Mouse (Mus musculus) kidney, postnatal 0 days (tissue): ENCODE data around the gene Myzap. TPM values are rescaled to one million over a fixed set of nuclear protein-coding genes. Genes with fewer than 3 reads are reported as not detected.
A peak's percentile ranks its signal among the peaks of the same experiment; 100 is the strongest.

Experiments used
- ATAC-seq: fragments of 200-750 bp; cut with Nextera tagmentation; replicated peaks from 2 replicates; pipeline ENCODE4 v1.8.0; 2017; ENCODE audit warnings: low read depth, moderate number of reproducible peaks, moderate TSS enrichment, moderate library complexity; ENCODE audit not compliant: low FRiP score
- DNase-seq: peaks from one replicate; pipeline ENCODE4 v3.0.0-alpha.2; 2016; ENCODE audit warnings: low spot score
- H3K27ac ChIP-seq: fragments of 300-500 bp; sonication (generic); 2 replicates; pipeline ENCODE4 v1.5.1; 2014; ENCODE audit warnings: mild to moderate bottlenecking
- H3K27me3 ChIP-seq: fragments of 300-500 bp; sonication (generic); 2 replicates; pipeline ENCODE4 v1.6.1; 2014; ENCODE audit warnings: low read length, mixed read lengths; ENCODE audit not compliant: insufficient read depth
- H3K36me3 ChIP-seq: fragments of 300-500 bp; sonication (generic); 2 replicates; pipeline ENCODE4 v1.6.1; 2014; ENCODE audit warnings: low read length, mixed read lengths; ENCODE audit not compliant: insufficient read depth
- H3K4me1 ChIP-seq: fragments of 300-500 bp; sonication (generic); replicated peaks from 2 replicates; pipeline ENCODE4 v1.6.1; 2014; ENCODE audit warnings: antibody characterized with exemption, low read length, mixed read lengths; ENCODE audit not compliant: insufficient read depth
- H3K4me2 ChIP-seq: fragments of 300-500 bp; sonication (generic); 2 replicates; pipeline ENCODE4 v1.6.1; 2014; ENCODE audit warnings: mild to moderate bottlenecking, low read length, moderate library complexity, mixed read lengths
- H3K4me3 ChIP-seq: fragments of 300-500 bp; sonication (generic); replicated peaks from 2 replicates; pipeline ENCODE4 v1.5.1; 2014; ENCODE audit warnings: low read depth, low read length
- H3K9ac ChIP-seq: fragments of 300-500 bp; sonication (generic); 2 replicates; pipeline ENCODE4 v1.6.1; 2014; ENCODE audit warnings: low read depth, low read length
- H3K9me3 ChIP-seq: fragments of 300-500 bp; sonication (generic); replicated peaks from 2 replicates; pipeline ENCODE4 v1.6.1; 2016; ENCODE audit warnings: low read length, inconsistent platforms, mixed read lengths
- CTCF ChIP-seq: IDR thresholded peaks from 2 replicates; pipeline ENCODE4 v1.5.1; 2016; ENCODE audit warnings: antibody characterized with exemption, low read depth, mild to moderate bottlenecking, moderate library complexity
- WGBS: fragments of 180-500 bp; shearing (Covaris S2); extraction: QIAGEN DNeasy Blood & Tissue Kit; methylation state at CpG from one replicate; pipeline ENCODE4 v1.1.7; 2014; 5-methylcytosine and 5-hydroxymethylcytosine counted together
- polyA plus RNA-seq: library from polyadenylated mRNA; unstranded; fragments of >200 nt; fragmentation: Nextera tagmentation; extraction: Ambion mirVana; gene quantifications from 2 replicates; pipeline ENCODE4 v1.2.1, GENCODE M21; 2015

Gene Myzap
- polyA plus RNA-seq, 1 experiment from 2014 or later: 16.9 TPM

- Histone ChIP-seq H3K9ac (no peak overlapping the region), H3K27ac (no peak overlapping the region), H3K36me3 (no peaks in the 10 kb centered on the region), H3K4me3 (no peak overlapping the region), H3K4me1 (no peaks in the 10 kb centered on the region), H3K27me3 (no peaks in the 10 kb centered on the region), H3K9me3 (no peaks in the 10 kb centered on the region), H3K4me2 (no peak overlapping the region)
- 87% methylated on average over 4 of the region's 4 CpGs for WGBS
- ATAC-seq (no peak), DNase-seq (no peak)
- TF ChIP-seq CTCF: no peak
Observed at GRCm38 (mm10) chr9:71523901-71524300, 68.3 kb downstream of the Myzap start.

GRCm38 (mm10) chr9:71519836-71520235 lies 72.3 kb downstream of the Myzap start:
- Histone ChIP-seq H3K27me3 (no peaks in the 10 kb centered on the region), H3K4me1 (no peaks in the 10 kb centered on the region), H3K4me2 (no peak overlapping the region), H3K36me3 (no peaks in the 10 kb centered on the region), H3K4me3 (no peak overlapping the region), H3K9ac (no peak overlapping the region), H3K27ac (no peak overlapping the region), H3K9me3 (no peaks in the 10 kb centered on the region)
- peak; percentile 53; the same call in 1 of the 2 replicates for TF ChIP-seq CTCF
- DNase-seq (peak; percentile 54), ATAC-seq (no peak)
- 48% methylated on average over 3 of the region's 3 CpGs for WGBS

- Histone ChIP-seq H3K36me3 (no peaks in the 10 kb centered on the region), H3K9me3 (no peaks in the 10 kb centered on the region), H3K27ac (no peak overlapping the region), H3K9ac (no peak overlapping the region), H3K4me3 (no peak overlapping the region), H3K4me1 (0 out of 2 replicates have a peak, but pooled peaks cover 2% of the 10 kb centered on the region), H3K4me2 (no peak overlapping the region), H3K27me3 (no peaks in the 10 kb centered on the region)
- whole genome bisulfite sequencing: 90% methylated on average over 4 of the region's 4 CpGs
- ATAC-seq: no peak
- no peak for DNase-seq
- no peak for TF ChIP-seq CTCF
Observed at GRCm38 (mm10) chr9:71517487-71517886, 74.7 kb downstream of the Myzap start.

- H3K36me3 ChIP-seq: no peaks in the 10 kb centered on the region
- H3K4me1 ChIP-seq: 0 out of 2 replicates have a peak, but pooled peaks cover 3% of the 10 kb centered on the region
- no peak for DNase-seq
- TF ChIP-seq CTCF: peak; percentile 31; the same call in 1 of the 2 replicates
- no peak overlapping the region for H3K4me2 ChIP-seq
- H3K27me3 ChIP-seq: no peaks in the 10 kb centered on the region
- ATAC-seq: no peak
- H3K9me3 ChIP-seq: no peaks in the 10 kb centered on the region
- H3K27ac ChIP-seq: no peak overlapping the region
- no peak overlapping the region for H3K4me3 ChIP-seq
- H3K9ac ChIP-seq: no peak overlapping the region
- 89% methylated on average over 4 of the region's 4 CpGs for WGBS
Observed at GRCm38 (mm10) chr9:71515862-71516261, 76.3 kb downstream of the Myzap start.

GRCm38 (mm10) chr9:71513566-71513965 lies 78.6 kb downstream of the Myzap start:
- Histone ChIP-seq H3K9ac (no peak overlapping the region), H3K27ac (no peak overlapping the region), H3K36me3 (no peaks in the 10 kb centered on the region), H3K4me3 (no peak overlapping the region), H3K4me2 (no peak overlapping the region), H3K4me1 (0 out of 2 replicates have a peak, but pooled peaks cover 3% of the 10 kb centered on the region), H3K9me3 (no peaks in the 10 kb centered on the region), H3K27me3 (no peaks in the 10 kb centered on the region)
- DNase-seq (no peak), ATAC-seq (no peak)
- TF ChIP-seq CTCF: no peak
- 52% methylated on average over 4 of the region's 4 CpGs for WGBS

GRCm38 (mm10) chr9:71512899-71513298 lies 79.3 kb downstream of the Myzap start:
- ATAC-seq (no peak), DNase-seq (no peak)
- Histone ChIP-seq H3K36me3 (no peaks in the 10 kb centered on the region), H3K9me3 (no peaks in the 10 kb centered on the region), H3K4me1 (0 out of 2 replicates have a peak, but pooled peaks cover 3% of the 10 kb centered on the region), H3K27me3 (no peaks in the 10 kb centered on the region), H3K27ac (no peak overlapping the region), H3K4me3 (no peak overlapping the region), H3K9ac (no peak overlapping the region), H3K4me2 (no peak overlapping the region)
- 46% methylated on average over 10 of the region's 10 CpGs for WGBS
- no peak for TF ChIP-seq CTCF
